Mouse (Mus musculus): ENCODE results near the gene Ccr7.

Ccr7 gene

DNA sequence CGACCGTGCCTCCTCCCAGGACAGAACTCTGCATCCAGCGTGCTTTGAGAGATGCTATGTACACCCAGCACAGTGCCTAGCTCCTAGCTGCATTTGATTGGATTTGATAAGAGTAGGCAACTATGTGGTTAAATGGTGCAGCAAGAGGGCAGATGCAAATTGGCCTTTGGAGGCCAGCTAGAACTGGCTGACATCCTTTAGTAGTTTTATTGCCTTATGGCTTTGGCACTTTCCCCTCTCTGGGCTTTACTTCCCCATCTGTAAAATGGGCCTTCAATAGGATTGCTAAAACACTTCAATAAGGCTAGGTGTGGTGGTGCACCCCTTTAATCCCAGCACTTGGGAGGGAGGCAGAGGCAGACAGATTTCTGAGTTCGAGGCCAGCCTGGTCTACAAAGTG lies 17.9 kb downstream of the Ccr7 start:
- no peak for DNase-seq

DNA sequence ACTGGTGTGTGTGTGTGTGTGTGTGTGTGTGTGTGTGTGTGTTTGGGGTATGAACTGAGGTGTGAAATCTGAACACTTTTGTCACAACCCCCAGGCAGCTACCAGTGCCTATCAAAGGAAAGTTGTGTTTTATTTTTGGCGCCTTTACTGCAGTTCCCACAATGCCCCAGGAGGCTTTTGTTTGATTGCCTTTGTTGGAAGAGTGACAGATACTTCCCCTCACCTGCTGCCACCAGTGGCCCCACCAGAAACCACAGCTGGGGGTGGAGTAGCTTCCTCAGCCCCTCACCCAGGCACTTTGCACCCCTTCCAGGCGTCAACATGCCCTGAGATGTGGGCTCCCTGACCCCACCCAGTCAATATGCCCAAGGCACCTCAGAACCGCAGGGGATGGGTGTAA lies 18.5 kb downstream of the Ccr7 start:
- no peak for DNase-seq

DNA sequence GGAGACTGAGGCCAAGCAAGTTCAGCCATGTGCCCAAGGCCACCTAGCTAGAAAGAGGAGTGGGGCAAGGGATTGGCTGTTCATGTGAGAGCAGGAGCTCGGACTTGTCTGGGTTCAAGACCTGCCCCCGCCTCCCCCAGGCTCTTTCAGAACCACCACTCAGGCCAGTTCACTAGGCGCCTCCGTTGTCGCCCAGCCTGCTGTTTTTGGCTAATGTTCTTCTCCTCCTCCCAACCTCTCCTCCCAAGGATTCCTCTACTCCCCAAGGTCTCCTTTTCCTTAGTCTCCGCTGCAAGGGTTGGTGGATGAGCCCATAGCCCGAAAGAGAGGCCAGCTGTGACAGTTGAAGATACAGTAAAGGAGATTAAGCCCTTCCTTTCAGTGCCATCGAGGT lies 19.8 kb downstream of the Ccr7 start:
- DNase-seq = no peak

DNA sequence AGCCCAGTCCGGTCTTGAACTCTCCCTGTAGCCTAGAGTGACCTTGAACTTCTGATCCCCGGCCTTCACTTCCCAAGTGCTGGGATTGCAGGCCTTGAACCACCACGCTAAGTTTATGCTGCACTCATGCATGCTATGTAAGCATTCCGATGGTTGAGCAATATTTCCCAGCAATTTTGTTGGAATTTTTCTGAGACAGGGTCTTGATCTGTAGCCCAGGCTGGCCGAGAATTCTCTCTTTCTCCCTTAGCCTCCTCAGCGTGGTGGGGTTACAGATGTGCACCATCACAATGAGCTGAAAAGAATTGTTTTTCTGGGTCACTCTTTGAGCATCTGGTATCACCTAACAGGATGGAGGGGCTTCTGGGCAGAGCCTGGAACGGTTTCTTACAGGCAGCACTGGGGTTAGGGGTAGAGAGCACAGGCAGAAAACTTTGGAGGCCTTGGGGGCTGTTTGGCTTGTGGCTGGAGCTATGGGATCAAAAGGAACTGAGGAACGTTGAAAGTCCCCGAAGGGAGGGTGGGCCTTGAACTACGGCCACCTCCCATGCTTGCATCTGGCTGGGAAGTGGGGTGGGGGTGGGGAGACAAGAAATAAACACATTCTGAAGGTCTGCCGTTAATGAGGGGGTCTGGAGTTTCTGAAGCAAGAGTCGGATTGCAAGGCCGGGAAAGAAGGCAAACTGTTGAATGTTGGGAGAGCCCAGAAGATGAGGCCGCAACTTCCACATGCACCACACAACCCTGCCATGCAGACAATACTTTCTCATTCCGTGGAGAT lies 20.4 kb downstream of the Ccr7 start:
- DNase-seq = no peak

DNA sequence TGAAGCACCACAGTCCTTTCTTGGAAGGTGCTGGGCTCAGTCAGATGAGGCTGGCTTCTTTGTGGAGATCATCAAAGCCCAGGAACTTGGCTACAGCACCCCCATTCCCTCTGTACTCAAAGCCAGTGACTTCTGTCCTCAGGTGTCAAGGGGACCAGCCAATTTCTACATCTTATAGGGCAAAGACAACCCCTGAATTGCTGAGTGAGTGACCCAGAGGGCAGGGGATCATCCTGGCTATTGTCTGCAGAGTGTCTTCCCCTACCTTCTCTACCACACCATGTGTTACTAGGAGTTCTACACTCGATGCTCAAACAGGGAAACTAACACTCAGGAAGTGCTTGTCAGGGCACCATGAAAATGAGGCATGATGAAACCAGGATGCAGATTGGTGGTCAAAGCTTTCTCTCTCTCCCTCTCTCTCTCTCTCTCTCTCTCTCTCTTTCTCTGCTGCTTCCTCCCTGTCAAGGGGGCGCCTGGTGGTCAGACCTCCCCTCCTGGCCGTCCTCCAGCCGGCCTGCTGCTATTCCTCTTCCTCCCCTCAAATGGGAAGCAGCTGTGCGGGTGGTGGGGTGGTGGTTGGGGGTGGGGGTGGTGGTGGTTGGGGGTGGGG lies 21.5 kb downstream of the Ccr7 start:
- no peak for DNase-seq

DNA sequence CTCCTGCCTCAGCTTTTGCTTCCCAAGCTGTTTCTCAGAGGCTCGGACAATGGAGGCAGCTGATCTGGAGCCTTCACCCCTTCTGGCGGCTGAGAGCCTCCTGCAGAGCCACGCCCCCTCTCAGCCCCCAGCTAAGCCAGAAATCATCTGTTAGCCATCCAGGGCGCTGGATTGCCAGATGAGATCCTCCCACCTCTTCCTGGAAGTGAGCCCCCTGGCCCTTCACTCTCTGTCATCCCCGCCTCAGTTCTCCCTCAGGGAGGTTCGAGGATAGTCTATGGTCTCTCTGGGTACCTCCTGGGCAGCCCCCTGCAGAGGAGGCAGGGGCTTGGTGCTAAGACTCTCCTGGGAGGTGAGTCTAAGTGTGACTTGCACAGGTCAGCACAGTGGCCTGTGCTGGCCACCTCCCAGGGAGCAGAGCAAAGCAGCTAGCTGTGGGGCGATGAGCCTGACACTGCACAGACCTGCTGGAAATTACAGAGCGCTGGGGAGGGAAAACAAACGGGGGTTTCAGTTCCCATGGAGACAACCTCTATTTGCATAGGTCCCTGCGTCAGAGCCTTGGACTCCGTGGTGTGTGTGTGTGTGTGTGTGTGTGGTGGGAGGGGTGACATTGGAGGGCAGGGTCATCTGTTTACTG lies 22.7 kb downstream of the Ccr7 start:
- no peak for DNase-seq

DNA sequence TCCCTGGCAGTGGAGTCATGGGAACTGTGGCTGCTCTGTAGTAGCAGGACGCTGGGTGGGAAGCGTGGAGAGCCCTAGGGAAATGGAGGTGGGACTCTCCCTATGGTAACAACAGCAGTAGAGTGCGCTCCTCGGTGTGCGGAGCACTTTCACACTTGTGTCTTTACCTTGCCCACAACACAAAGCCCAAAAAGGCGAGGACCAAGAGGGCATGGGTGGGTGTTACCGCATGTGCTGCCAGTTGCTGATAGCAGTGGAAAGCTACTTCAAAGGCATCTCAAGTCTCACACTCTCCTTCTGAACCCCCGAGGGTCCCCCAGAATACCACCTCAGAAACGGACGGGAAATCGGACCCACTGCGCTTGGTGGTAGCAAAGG lies 23.4 kb downstream of the Ccr7 start:
- DNase-seq = no peak

DNA sequence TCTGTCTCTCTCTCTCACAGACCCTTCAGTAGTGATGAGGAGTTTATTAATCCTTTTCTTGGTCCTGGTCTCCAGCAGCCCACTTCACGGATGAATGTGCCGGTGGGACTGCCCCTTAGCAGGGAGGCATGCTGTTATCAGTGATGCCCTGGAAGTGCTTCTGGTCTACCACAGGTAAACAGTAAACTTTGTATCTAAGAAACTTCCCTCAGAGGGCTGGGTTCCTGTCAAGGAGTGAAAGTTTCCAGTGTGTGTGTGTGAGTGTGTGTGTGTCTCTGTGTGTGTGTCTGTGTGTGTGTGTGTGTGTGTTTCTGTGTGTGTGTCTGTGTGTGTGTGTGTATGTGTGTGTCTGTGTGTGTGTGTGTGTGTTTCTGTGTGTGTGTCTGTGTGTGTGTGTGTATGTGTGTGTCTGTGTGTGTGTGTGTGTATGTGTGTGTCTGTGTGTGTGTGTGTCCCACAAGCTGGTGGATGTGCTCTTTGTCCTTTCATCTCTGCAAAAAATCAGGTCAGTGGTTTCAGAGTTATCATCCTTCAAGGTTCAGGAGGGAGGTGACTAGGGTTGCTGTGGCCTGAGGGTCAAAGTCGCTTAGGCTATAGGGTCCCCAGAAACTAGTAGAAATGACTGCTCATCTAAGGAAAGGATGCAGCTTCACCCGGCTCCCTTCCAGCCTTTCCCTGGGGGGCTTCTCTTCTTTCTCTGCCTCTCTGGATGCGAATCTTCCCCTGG lies 24.0 kb downstream of the Ccr7 start:
- no peak for DNase-seq

DNA sequence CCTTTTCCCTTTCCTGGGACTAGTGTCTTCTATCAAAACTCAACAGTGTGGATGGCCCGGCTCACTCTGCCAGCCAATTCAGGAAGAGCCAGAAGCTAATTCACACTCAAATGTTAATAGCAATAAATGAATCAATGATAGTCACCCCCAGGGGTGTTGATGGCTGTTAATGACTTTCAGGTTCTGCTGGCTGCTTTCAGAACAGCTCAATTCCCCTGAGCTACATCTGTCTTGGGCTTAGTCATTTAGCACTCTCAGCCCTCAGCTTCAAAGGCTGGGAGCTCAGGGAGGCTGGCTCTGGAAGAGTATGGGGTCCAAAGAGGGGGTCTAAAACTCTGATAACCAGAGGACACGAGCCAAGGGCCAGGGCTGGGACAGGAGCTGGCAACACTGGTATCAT lies 25.6 kb downstream of the Ccr7 start:
- no peak for DNase-seq

DNA sequence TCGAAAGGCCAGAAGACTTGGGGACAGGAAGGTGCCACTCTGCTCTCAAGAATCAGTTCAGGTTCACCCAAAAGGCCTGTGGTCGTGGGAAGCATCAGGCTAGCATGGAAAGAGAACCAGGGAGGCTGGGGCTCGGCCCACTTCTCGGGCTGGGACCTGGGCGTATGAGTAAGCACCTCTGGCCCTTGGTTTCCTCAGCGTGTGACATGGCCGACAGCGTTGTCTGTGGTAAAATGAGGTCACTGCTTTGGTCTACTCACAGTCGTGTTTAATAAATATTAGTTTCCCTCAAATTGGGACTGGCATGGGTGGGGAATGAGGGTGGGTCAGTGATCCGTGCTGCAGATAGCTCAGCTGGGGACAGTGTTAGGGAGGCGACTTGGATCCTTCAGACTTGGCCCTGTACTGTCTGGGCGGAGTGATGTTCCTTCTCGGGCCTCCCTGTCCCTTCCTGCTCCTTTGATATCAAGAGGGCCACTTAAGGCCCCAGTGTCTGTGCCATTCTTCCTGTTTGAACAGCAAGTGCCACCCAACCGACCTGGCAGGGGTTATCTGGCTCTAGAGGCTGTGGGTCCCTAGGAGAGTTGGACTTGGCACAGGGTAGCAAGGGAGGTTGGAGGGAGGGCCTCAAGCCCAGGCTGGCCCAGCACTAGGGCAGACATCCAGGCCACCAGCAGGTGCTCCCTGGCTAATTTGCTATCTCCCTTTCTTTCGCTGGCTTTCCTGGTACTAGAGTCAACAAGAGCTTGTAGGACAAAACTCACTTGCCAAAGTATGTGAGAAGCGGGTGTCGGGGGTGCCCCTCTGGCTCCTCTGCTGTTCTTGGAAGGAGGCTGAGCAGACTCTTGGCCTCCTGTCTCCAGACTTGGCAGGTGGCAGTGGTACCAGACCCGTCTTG lies 26.8 kb downstream of the Ccr7 start:
- DNase-seq = no peak

DNA sequence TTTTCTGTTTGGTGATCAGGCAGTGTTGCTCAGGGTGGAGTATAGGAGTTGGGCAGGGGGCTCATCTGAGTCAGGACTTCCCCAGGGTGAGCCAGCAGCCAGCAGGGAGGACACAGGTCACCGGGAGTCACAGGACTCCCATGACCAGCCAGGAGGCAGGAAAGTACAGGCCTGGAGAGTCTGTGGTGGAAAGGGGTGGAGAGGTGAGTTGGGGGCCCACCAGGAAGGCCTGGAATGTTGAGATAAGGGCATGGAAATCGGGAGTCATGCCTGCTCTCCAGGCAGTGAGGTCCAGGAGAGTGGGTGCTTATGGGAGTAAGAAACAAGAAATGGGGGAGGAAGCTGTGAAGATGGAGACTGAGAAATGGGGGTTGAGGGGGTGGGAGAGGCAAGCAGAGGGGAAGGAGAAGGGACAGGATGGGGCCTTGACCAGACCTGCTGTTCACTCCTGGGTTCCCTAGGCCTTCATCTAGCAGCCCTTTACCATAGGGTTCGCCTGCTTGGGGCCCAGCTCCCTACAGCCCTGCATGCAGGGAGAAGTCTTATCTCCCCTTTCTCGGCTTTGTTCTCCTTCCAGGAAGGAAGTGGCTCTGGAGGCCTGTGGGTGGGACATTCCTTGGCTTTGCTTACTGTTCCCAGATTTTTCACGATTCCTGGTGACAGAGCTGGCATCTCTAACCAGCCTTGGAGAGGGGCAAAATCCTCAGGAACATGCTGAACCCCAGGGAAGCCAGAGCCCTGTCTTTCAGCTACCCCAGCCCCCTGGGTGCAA lies 28.2 kb downstream of the Ccr7 start:
- no peak for DNase-seq

DNA sequence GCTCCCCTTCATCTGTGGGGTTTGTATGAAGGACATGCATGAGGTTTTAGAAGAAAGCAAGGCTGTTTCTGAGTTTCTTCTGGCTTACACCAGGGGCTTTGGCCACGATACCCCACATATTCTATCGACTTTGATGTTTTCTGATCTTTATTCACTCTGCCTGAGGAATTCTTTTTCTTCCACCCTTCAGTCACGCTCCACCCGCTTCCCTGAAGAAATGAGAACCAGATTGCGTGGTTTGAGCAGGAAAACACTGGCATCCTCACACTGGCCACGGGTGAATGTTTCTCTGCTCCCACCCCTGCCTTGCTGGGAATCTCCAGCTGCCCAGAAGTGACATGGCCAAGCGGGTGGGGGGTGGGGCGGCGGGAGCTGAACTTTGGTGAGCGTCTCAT lies 30.2 kb downstream of the Ccr7 start:
- no peak for DNase-seq

DNA sequence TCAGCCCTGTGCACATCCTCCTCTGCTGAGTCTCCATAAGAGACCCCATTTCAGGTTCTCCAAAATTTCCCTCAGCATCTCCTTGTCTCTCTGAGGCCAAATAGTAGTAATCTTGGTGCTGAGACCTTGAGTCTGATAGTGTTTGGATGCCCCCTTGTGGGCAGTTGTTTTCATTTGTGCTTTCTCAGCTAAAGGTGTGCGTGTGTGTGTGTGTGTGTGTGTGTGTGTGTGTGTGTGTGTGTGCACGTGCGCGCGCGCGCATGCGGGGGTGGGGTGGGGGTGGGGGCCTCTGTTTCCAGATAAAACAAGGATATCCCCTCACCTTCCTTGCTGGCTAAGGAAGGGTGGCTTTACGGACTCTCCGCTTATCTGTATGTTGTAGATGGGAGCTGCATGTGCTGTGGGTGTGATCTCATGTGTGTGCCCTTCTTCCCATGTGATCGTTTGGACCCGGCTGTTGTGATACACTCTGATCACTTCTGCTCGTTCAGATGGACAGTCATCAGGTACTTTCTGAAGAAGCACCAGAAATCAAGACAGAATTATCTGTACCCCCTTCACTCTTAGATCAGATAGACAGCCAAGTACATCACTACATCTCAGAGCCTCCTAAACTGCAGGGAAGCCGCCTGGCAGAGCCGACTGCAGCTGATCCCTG lies 30.8 kb downstream of the Ccr7 start:
- peak; percentile 35 for DNase-seq

DNA sequence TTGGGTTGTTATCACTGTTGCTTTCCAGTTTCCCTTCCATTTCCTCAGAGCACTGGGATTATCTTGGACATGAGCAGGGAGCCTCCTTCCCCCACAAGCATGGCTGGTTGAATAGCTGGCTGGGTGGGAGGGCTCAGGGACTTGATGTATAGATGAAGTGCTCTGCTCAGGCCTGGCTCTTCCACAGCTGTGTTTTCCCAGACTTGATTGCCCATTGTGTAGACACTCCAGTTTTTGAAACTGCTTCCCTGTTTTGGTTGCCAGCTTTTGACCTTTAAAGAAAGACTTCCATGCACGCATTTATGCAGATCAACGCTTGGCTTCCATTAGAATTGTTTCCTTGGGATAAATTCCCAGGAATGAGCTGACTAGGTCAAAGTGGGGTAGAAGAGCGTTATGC lies 32.2 kb downstream of the Ccr7 start:
- no peak for DNase-seq

DNA sequence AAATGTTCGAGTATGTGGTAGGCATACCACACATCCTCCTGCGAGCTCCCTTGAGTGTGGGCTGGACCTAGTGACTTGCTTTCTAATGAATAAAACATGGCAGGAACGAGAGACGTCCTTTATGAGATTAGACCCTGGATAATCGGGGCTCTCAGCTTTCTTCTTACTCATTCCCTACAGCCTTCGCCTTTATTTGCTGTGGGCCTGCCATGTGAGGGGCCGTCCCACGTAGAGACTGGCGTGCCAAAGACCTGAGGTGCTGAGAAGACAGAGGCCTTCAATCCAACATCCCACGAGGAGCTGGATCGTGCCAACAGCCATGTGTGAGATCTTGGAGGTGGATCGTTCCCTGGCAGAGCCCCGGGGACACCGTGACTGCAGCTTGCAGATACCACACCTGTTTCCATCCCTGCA lies 33.7 kb downstream of the Ccr7 start:
- DNase-seq = no peak

DNA sequence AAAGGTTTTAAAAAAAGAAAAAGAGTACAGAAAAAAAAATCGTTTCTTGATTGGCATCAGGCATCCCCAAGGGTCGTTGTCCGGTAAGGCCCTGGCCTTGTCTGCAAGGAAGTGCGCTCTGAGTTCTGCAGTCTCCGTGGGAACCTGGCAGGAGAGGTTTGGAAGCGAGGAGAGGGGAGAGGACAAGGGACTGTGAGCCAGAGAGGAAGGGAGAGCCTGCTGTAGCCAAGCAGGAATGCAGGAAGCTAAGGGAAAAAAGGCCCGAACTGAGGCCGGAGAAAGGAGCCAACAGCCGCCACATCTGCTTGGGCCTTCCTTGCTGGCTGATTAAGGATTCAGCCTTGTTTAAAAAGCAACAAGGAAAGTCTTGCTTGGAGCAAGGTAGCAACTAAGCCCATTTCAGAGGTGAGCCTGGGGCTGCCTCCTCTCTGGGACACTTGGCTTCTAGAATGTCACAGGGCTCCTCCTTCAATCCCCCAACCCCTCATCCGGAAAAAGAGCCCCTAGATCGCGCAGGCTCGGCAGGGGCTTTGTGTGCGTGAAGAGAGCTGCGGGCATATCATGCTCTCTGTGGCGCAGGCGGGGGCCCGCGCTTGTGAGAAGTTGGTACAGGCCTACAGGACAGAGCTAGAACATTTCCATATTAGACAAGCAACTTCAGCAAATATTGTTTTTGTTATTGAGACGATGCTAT lies 34.2 kb downstream of the Ccr7 start:
- DNase-seq = no peak

DNA sequence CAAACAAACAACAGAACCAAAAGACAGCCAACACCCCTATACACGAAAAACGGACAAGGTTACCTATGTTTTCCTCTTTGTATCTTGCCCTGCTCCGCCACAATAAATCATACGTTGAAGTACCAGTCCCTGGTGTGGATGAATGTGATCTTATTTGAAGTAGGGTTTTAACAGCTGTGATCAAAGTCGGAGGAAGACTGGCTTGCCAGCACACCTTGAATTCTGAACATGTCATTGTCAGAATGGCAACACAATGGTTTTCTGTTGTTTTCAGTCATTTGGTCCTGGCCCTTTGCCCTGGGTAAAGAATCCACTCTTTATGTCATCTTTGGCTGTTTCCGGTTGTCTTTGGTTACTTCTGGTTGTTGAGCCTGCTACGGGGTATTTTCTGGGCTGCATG lies 35.9 kb downstream of the Ccr7 start:
- no peak for DNase-seq

DNA sequence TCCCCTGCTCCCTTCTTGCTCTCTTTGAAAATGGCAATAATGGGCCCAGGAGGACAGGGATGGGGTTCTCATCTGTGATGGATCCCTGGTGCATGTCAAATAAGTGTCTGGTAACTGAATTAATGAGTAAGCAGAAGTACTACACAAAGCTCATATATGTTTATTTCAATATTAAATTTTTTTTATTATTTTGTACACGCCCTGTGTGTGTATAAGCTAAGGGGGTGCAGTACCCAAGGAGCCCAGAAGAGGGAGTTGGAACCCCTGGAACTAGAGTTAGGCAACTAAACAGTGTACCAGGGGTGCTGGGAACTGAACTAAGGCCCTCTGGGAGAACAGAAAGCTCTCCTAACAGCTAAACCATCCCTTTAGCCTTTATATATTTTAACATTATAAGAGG lies 36.5 kb downstream of the Ccr7 start:
- no peak for DNase-seq

DNA sequence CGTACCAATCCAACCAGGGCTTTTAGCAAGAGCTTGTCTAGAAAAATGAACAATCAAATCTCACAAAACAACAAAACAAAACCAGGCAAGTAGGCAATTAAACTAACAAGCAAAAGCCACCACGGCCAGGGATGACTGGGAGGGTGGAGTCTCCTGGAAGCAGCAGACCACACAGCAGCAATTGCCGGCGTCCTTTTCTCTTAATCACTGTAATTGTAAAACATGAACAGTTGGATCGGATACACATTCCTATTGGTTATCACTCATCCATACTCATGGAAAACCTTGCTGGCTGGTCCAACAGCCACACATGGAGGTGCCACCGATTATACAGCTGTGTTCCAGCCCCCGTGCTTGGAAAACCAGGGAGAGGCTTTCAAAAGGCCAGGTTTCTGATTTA lies 37.0 kb downstream of the Ccr7 start:
- no peak for DNase-seq

DNA sequence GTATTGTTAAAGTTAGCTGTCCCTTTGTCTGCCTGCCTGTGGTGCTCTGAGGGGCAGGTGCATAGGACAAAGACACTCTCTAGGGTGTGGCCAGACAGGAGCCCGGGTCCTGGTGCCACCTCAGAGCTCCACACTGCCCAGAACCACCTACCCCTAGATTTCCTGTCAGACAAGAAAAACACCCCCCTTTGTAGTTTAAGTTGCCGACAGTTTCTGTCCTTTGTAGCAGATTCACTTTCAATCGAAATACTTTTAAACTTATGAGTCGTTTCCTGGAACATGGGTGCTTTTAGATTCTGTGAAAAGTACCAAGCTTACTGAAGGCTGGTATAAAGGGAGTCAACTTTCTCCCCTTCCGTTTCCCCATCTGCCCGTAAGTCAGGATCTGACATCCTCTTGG lies 38.9 kb downstream of the Ccr7 start:
- DNase-seq = no peak

DNA sequence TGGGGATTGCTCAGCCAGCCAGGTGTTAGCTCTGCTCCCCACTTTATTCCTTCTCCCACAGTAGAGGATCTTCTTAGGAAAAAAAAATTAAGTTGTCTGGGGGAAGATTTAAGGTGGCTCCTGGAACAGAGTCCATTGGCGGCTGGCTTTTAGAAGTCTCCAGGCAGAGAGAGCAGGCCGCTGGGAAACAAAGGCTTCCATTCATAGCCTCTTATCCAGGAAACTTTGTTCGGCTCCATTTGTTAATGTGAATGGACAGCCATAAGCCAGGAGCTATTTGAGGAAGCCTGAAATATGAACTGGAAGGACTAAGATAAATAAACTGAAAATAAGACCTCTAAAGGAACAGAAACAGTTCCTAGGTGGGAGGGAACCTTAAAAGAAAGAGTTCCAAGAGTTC lies 41.8 kb downstream of the Ccr7 start:
- DNase-seq = no peak
